Mouse (Mus musculus) forebrain, postnatal 0 days (tissue): ENCODE results near the gene Vash2. TPM values are rescaled to one million over a fixed set of nuclear protein-coding genes. Genes with fewer than 3 reads are reported as not detected.

Source experiments
- ATAC-seq: fragments of 200-750 bp; cut with Nextera tagmentation; 2 replicates; pipeline ENCODE4 v1.8.0; 2017; ENCODE audit warnings: mild to moderate bottlenecking, moderate library complexity
- DNase-seq: peaks from one replicate; pipeline ENCODE4 v3.0.0-alpha.2; 2015
- H3K27ac ChIP-seq: fragments of 300-500 bp; sonication (generic); 2 replicates; pipeline ENCODE4 v1.5.1; 2014; ENCODE audit warnings: low read depth, mild to moderate bottlenecking, antibody characterized with exemption, low read length, moderate library complexity, mixed read lengths
- H3K27me3 ChIP-seq: fragments of 300-500 bp; sonication (generic); 2 replicates; pipeline ENCODE4 v1.6.1; 2014; ENCODE audit warnings: mild to moderate bottlenecking, low read length, mixed read lengths; ENCODE audit not compliant: insufficient read depth
- H3K36me3 ChIP-seq: fragments of 300-500 bp; sonication (generic); 2 replicates; pipeline ENCODE4 v1.6.1; 2014; ENCODE audit warnings: mild to moderate bottlenecking, moderate library complexity; ENCODE audit not compliant: insufficient read depth
- H3K4me1 ChIP-seq: fragments of 300-500 bp; sonication (generic); 2 replicates; pipeline ENCODE4 v1.6.1; 2014; ENCODE audit warnings: antibody characterized with exemption; ENCODE audit not compliant: insufficient read depth
- H3K4me2 ChIP-seq: fragments of 300-500 bp; sonication (generic); 2 replicates; pipeline ENCODE4 v1.6.1; 2014; ENCODE audit warnings: low read depth, mild to moderate bottlenecking, moderate library complexity
- H3K4me3 ChIP-seq: fragments of 300-500 bp; sonication (generic); 2 replicates; pipeline ENCODE4 v1.5.1; 2014; ENCODE audit warnings: low read depth, low read length, mixed read lengths
- H3K9ac ChIP-seq: fragments of 300-500 bp; sonication (generic); 2 replicates; pipeline ENCODE4 v1.6.1; 2014; ENCODE audit warnings: mild to moderate bottlenecking
- H3K9me3 ChIP-seq: fragments of 300-500 bp; sonication (generic); 2 replicates; pipeline ENCODE4 v1.6.1; 2016; ENCODE audit warnings: low read length
- CTCF ChIP-seq: sonication (generic); IDR thresholded peaks from 2 replicates; pipeline ENCODE4 v1.5.1; 2016; ENCODE audit warnings: antibody characterized with exemption, control low read depth, low read depth
- WGBS: fragments of 180-500 bp; shearing (Covaris S2); extraction: QIAGEN DNeasy Blood & Tissue Kit; methylation state at CpG from one replicate; pipeline ENCODE4 v1.1.7; 2014; 5-methylcytosine and 5-hydroxymethylcytosine counted together
- polyA plus RNA-seq: library from polyadenylated mRNA; unstranded; fragments of >200 nt; fragmentation: Nextera tagmentation; extraction: Ambion mirVana; gene quantifications from 2 replicates; pipeline ENCODE4 v1.2.1, GENCODE M21; 2015
- total RNA-seq: library from RNA; depleted of rRNA; stranded (reverse); fragments of >200 nt; gene quantifications from 2 replicates; pipeline ENCODE4 v1.2.3, GENCODE M21; 2014; rRNA removed

Vash2 gene
- total and polyA plus RNA-seq, 2 experiments from 2014 or later: 46.4 to 60.9 TPM

GRCm38 (mm10) chr1:190911415-190912123 lies 67.5 kb downstream of the Vash2 start, which contains the start of gene Rps6kc1:
Rps6kc1 (minus strand) TSS chr1:190911770.
- Histone ChIP-seq H3K4me3 (peak within 1 kb of the TSS; percentile 74), H3K9me3 (no peaks in the 10 kb centered on the region), H3K36me3 (no peaks in the 10 kb centered on the region), H3K9ac (peak within 1 kb of the TSS; percentile 92), H3K4me2 (peak within 1 kb of the TSS; percentile 97), H3K27ac (peak within 1 kb of the TSS; percentile 80), H3K27me3 (no peaks in the 10 kb centered on the region), H3K4me1 (peaks cover 19% of the 10 kb centered on the region)
- TF ChIP-seq CTCF: no peak
- DNase-seq: peak; percentile 92
- peak; percentile 97 for ATAC-seq
- WGBS: 4% methylated on average over 47 of the region's 47 CpGs

GRCm38 (mm10) chr1:190910836-190911235 lies 68.3 kb downstream of the Vash2 start:
- WGBS: 79% methylated on average over 6 of the region's 6 CpGs
- ATAC-seq: no peak

GRCm38 (mm10) chr1:190904714-190905113 lies 74.4 kb downstream of the Vash2 start:
- H3K4me1 ChIP-seq: no peaks in the 10 kb centered on the region
- no peak overlapping the region for H3K4me2 ChIP-seq
- DNase-seq (no peak), ATAC-seq (no peak)
- H3K36me3 ChIP-seq: peaks cover 17% of the 10 kb centered on the region
- H3K4me3 ChIP-seq: no peak overlapping the region
- H3K27me3 ChIP-seq: no peaks in the 10 kb centered on the region
- WGBS: 90% methylated on average over 16 of the region's 16 CpGs
- H3K9ac ChIP-seq: no peak overlapping the region
- no peak overlapping the region for H3K27ac ChIP-seq
- TF ChIP-seq CTCF: no peak
- H3K9me3 ChIP-seq: no peaks in the 10 kb centered on the region

More at GRCm38 (mm10) chr1:190910836-190911235, 68.3 kb downstream of the Vash2 start:
- no peaks in the 10 kb centered on the region for H3K27me3 ChIP-seq
- no peak overlapping the region for H3K27ac ChIP-seq
- peak overlapping the region; percentile 92 for H3K9ac ChIP-seq
- TF ChIP-seq CTCF: no peak
- H3K4me3 ChIP-seq: peak overlapping the region; percentile 74
- H3K9me3 ChIP-seq: no peaks in the 10 kb centered on the region
- DNase-seq: no peak
- H3K36me3 ChIP-seq: no peaks in the 10 kb centered on the region
- H3K4me1 ChIP-seq: peaks cover 19% of the 10 kb centered on the region
- peak overlapping the region; percentile 97 for H3K4me2 ChIP-seq

GRCm38 (mm10) chr1:190904136-190904535 lies 75.0 kb downstream of the Vash2 start:
- ATAC-seq (no peak), DNase-seq (no peak)
- no peak overlapping the region for H3K27ac ChIP-seq
- no peak overlapping the region for H3K9ac ChIP-seq
- no peaks in the 10 kb centered on the region for H3K4me1 ChIP-seq
- 96% methylated on average over 3 of the region's 3 CpGs for WGBS
- H3K9me3 ChIP-seq: no peaks in the 10 kb centered on the region
- H3K36me3 ChIP-seq: peaks cover 18% of the 10 kb centered on the region
- no peak overlapping the region for H3K4me3 ChIP-seq
- no peak for TF ChIP-seq CTCF
- no peaks in the 10 kb centered on the region for H3K27me3 ChIP-seq
- no peak overlapping the region for H3K4me2 ChIP-seq

GRCm38 (mm10) chr1:190901082-190901481 lies 78.0 kb downstream of the Vash2 start:
- no peak overlapping the region for H3K9ac ChIP-seq
- no peak for ATAC-seq

GRCm38 (mm10) chr1:190898899-190899575 lies 80.1 kb downstream of the Vash2 start:
- 90% methylated on average over 9 of the region's 9 CpGs for WGBS
- H3K4me1 ChIP-seq: no peaks in the 10 kb centered on the region

More at GRCm38 (mm10) chr1:190901082-190901481, 78.0 kb downstream of the Vash2 start:
- H3K4me3 ChIP-seq: no peak overlapping the region
- H3K4me1 ChIP-seq: no peaks in the 10 kb centered on the region
- 66% methylated on average over 2 of the region's 2 CpGs for WGBS
- no peak overlapping the region for H3K27ac ChIP-seq
- H3K27me3 ChIP-seq: no peaks in the 10 kb centered on the region
- TF ChIP-seq CTCF: no peak
- no peaks in the 10 kb centered on the region for H3K9me3 ChIP-seq
- H3K36me3 ChIP-seq: peaks cover 34% of the 10 kb centered on the region
- DNase-seq: no peak
- H3K4me2 ChIP-seq: no peak overlapping the region

GRCm38 (mm10) chr1:190898186-190898585 lies 80.9 kb downstream of the Vash2 start:
- ATAC-seq: no peak
- no peaks in the 10 kb centered on the region for H3K27me3 ChIP-seq

More at GRCm38 (mm10) chr1:190898899-190899575, 80.1 kb downstream of the Vash2 start:
- Histone ChIP-seq H3K9me3 (no peaks in the 10 kb centered on the region), H3K36me3 (peaks cover 31% of the 10 kb centered on the region), H3K27me3 (no peaks in the 10 kb centered on the region), H3K27ac (no peak overlapping the region), H3K4me3 (no peak overlapping the region), H3K4me2 (no peak overlapping the region), H3K9ac (no peak overlapping the region)
- TF ChIP-seq CTCF: no peak
- DNase-seq (no peak), ATAC-seq (no peak)

More at GRCm38 (mm10) chr1:190898186-190898585, 80.9 kb downstream of the Vash2 start:
- H3K4me1 ChIP-seq: no peaks in the 10 kb centered on the region
- no peak overlapping the region for H3K4me3 ChIP-seq
- WGBS: 96% methylated on average over 3 of the region's 3 CpGs
- no peak overlapping the region for H3K27ac ChIP-seq
- H3K36me3 ChIP-seq: peaks cover 24% of the 10 kb centered on the region
- H3K4me2 ChIP-seq: no peak overlapping the region
- no peak for TF ChIP-seq CTCF
- no peaks in the 10 kb centered on the region for H3K9me3 ChIP-seq
- no peak overlapping the region for H3K9ac ChIP-seq
- DNase-seq: no peak

Other genes starting within 250 kb of the Vash2 start
- gene Rps6kc1, start 67.5 kb downstream of the Vash2 start, total RNA-seq: 42.8 and 47.4 TPM in 2 replicates
- gene Rps6kc1, start 67.5 kb downstream of the Vash2 start, polyA plus RNA-seq: 23.0 and 26.1 TPM in 2 replicates
- 48.5 and 49.1 TPM in 2 replicates for gene Angel2, start 54.2 kb downstream of the Vash2 start, total RNA-seq
- 44.3 and 47.7 TPM in 2 replicates for gene Angel2, start 54.2 kb downstream of the Vash2 start, polyA plus RNA-seq
- gene Flvcr1, start 46.9 kb upstream of the Vash2 start, total RNA-seq: 28.8 and 33.9 TPM in 2 replicates
- gene Flvcr1, start 46.9 kb upstream of the Vash2 start, polyA plus RNA-seq: 5.1 and 7.6 TPM in 2 replicates
- gene Spata45, start 57.3 kb upstream of the Vash2 start, total RNA-seq: not detected in 2 replicates
- not detected in 2 replicates for gene Spata45, start 57.3 kb upstream of the Vash2 start, polyA plus RNA-seq
- 23.0 and 24.8 TPM in 2 replicates for gene Tatdn3, start 83.6 kb upstream of the Vash2 start, total RNA-seq
- 11.9 and 13.2 TPM in 2 replicates for gene Tatdn3, start 83.6 kb upstream of the Vash2 start, polyA plus RNA-seq
- gene Nsl1, start 83.7 kb upstream of the Vash2 start, total RNA-seq: 2.1 and 4.7 TPM in 2 replicates
- 1.2 and 2.5 TPM in 2 replicates for gene Nsl1, start 83.7 kb upstream of the Vash2 start, polyA plus RNA-seq
- gene Batf3, start 118.6 kb upstream of the Vash2 start, total RNA-seq: 1.4 and 1.8 TPM in 2 replicates
- gene Batf3, start 118.6 kb upstream of the Vash2 start, polyA plus RNA-seq: 1.2 and 1.3 TPM in 2 replicates
- not detected in 2 replicates for gene Fam71a, start 185.5 kb upstream of the Vash2 start, total RNA-seq
- gene Fam71a, start 185.5 kb upstream of the Vash2 start, polyA plus RNA-seq: not detected in 2 replicates
- 0.62 and 1.5 TPM in 2 replicates for gene Atf3, start 238.7 kb upstream of the Vash2 start, total RNA-seq
- 1.1 and 1.4 TPM in 2 replicates for gene Atf3, start 238.7 kb upstream of the Vash2 start, polyA plus RNA-seq